Mouse (Mus musculus): ENCODE measurements around the gene Mipol1. TPM values are rescaled to one million over a fixed set of nuclear protein-coding genes. Genes with fewer than 3 reads are reported as not detected.

The Mipol1 gene
- 7.3 TPM for total RNA-seq (2023)

GRCm38 (mm10) chr12:57230192-57230706, at the start of gene Mipol1, which contains the start of gene Prps1l3:
Gene Mipol1 (plus strand): TSS chr12:57230427.
Gene Prps1l3 (plus strand): TSS chr12:57230412.

DNA sequence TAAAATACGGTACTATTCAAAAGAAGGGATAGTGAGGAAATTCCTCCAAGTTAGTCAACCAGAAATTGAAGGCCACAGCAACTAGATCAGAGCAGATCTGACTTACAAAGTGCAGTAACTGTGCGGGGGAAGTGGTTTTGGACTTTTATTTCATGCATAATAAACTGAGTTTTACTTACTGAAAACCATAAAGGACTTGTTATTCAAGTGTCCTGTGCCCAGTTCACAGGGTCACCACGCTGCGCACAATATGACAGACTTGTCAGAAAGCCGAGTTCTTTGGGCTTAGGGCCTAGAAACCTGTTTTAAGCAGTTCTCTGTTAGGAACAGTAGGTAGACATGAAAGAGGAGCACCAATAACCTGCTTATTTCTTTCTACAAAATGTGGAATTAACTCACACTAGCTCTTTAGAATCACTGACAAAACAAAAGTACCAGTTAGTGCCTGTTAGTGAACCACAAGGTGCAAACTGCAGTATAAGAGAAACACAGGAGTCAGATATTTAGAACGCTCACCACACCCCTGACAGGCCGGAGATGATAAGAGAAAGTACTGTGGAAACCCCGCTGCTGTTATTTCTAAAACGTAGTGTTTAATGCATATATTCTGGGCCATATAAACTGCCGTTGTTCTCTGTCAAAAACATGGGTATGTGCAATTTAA, 32.7 kb upstream of the Mipol1 start, which contains the start of gene Slc25a21:
Slc25a21 (minus strand) TSS at position 110 of the 664 bp plus-strand sequence.

Other genes with a start within 250 kb of the Mipol1 start
- gene Slc25a21, start 33.0 kb upstream of the Mipol1 start, total RNA-seq (2023), result not detected
- 72.9 TPM for gene Prps1l3, start within 50 bp of the Mipol1 start, total RNA-seq (2023)

Data from CD4-positive naive resting alpha-beta T cell, adult 76 days (primary cell).